Mouse (Mus musculus): ENCODE measurements around the gene Slc43a1. TPM values are rescaled to one million over a fixed set of nuclear protein-coding genes. Genes with fewer than 3 reads are reported as not detected.

The Slc43a1 gene
- polyA plus RNA-seq, 1 experiment from 2014 or later: 1.2 TPM

DNA sequence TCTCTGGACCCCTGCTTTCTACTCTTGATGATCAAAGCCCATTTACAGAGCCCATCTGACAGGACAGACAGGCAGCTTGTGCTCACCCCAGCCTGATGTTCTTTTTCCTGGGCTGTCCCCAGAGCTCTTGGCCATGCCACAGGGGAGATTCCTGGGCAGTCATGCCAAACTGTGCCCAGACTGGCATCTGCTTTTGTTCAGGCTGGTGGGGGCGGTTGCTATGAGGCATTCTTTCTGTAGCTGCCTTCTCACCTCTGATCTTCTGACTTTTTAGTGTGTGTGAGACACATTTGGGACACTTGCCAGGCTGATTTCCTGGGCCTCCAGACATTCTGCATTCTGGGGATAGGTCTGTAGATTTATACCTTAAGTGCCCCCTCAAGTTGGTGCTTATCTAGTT lies 19.9 kb downstream of the Slc43a1 start:
- 90% methylated on average over 1 of the region's 1 CpGs for WGBS
- H3K4me1 ChIP-seq: no peaks in the 10 kb centered on the region
- H3K9ac ChIP-seq: no peak overlapping the region
- H3K27ac ChIP-seq: no peak overlapping the region
- no peaks in the 10 kb centered on the region for H3K9me3 ChIP-seq
- no peak overlapping the region for H3K4me3 ChIP-seq
- ATAC-seq (replicated peaks): no peak
- H3K4me2 ChIP-seq: no peak overlapping the region
- H3K36me3 ChIP-seq (replicated peaks): no peaks in the 10 kb centered on the region
- no peaks in the 10 kb centered on the region for H3K27me3 ChIP-seq (replicated peaks)

DNA sequence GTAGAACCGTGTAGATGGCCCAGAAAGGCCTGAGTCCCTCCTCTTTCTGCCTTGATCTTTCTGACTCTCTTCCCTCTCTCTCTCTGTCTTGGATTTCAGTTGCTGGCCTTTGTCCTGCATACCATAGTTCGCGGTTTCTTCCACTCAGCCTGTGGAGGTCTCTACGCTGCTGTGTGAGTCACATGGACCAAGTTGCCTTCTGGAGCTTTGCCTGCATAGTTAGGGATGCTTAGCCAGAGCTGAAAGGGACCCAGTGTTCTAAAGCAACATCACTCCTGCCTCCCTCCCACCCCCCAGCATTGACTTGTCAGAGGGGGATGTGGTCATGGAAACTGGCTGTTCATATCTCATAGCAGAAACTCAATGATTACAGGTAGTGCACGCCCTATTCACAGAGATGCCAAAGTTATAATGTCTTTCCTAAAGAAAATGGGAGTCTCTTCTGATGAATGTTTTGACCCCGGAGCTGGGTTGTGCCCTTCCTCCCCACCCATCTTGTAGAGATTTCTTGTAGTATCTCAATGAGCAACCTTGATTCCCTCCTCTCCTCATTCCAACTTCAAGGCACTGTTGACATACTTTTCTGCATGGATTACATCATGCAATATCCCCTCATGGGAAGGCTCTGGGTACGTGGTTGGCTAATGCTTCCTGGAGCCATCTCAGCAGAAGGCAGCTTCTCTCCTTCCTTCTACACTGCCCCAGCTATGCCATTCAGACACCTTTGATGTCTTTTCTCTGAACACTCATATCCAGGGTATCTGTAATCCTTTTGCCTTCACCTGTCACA lies 21.5 kb downstream of the Slc43a1 start:
- Histone ChIP-seq H3K36me3 (replicated peaks) (no peaks in the 10 kb centered on the region), H3K9ac (no peak overlapping the region), H3K4me2 (no peak overlapping the region), H3K27ac (no peak overlapping the region), H3K27me3 (replicated peaks) (no peaks in the 10 kb centered on the region), H3K4me3 (no peak overlapping the region), H3K9me3 (no peaks in the 10 kb centered on the region), H3K4me1 (no peaks in the 10 kb centered on the region)
- WGBS: 82% methylated on average over 7 of the region's 7 CpGs
- no peak for ATAC-seq (replicated peaks)

DNA sequence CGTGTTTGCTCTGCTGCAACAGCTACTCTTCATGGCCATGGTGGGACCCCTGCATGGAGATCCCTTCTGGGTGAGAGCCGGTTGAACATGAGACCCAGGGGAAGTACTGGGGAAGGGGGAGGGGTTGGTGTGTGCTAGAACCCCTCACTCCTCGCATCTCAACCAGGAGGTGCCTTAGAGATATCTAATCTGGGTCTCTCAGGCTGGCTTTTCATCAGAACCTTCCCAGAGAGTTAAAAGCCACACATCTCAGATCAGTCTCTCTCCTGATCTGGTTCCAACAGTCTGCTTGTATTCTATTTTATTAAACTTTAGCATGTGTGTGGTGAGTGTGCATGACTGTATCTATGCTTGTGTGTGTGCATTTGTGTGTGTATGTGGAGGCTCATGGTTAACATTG lies 22.8 kb downstream of the Slc43a1 start:
- Histone ChIP-seq H3K9me3 (no peaks in the 10 kb centered on the region), H3K4me2 (no peak overlapping the region), H3K36me3 (replicated peaks) (no peaks in the 10 kb centered on the region), H3K4me1 (peaks cover 8% of the 10 kb centered on the region), H3K9ac (no peak overlapping the region), H3K27me3 (replicated peaks) (peaks cover 11% of the 10 kb centered on the region), H3K27ac (no peak overlapping the region), H3K4me3 (no peak overlapping the region)
- 90% methylated on average over 3 of the region's 3 CpGs for WGBS
- no peak for ATAC-seq (replicated peaks)

DNA sequence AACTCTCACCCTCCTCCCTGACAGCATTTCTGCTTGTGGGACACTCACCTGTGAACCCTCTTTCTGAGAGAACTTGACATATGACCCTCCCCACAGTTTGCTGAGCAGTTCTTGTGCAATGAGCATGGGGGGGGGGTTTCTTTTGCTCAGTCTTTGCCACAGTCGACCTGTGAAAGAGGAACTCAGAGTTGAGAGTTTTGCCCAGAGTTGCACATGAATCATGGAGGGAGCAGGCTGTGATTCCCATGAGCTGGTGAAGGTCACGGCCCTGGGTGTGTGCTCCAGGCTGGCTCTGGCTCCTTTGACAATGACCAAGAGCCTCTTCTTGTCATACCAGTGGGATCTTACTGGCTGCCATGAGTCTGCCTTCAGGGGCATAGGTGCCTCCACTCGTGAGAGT lies 23.6 kb downstream of the Slc43a1 start:
- no peak overlapping the region for H3K9ac ChIP-seq
- no peak overlapping the region for H3K4me3 ChIP-seq
- no peak overlapping the region for H3K27ac ChIP-seq
- ATAC-seq (replicated peaks): no peak
- H3K4me1 ChIP-seq: peaks cover 9% of the 10 kb centered on the region
- peaks cover 15% of the 10 kb centered on the region for H3K27me3 ChIP-seq (replicated peaks)
- no peaks in the 10 kb centered on the region for H3K9me3 ChIP-seq
- H3K36me3 ChIP-seq (replicated peaks): no peaks in the 10 kb centered on the region
- 86% methylated on average over 3 of the region's 3 CpGs for WGBS
- no peak overlapping the region for H3K4me2 ChIP-seq

DNA sequence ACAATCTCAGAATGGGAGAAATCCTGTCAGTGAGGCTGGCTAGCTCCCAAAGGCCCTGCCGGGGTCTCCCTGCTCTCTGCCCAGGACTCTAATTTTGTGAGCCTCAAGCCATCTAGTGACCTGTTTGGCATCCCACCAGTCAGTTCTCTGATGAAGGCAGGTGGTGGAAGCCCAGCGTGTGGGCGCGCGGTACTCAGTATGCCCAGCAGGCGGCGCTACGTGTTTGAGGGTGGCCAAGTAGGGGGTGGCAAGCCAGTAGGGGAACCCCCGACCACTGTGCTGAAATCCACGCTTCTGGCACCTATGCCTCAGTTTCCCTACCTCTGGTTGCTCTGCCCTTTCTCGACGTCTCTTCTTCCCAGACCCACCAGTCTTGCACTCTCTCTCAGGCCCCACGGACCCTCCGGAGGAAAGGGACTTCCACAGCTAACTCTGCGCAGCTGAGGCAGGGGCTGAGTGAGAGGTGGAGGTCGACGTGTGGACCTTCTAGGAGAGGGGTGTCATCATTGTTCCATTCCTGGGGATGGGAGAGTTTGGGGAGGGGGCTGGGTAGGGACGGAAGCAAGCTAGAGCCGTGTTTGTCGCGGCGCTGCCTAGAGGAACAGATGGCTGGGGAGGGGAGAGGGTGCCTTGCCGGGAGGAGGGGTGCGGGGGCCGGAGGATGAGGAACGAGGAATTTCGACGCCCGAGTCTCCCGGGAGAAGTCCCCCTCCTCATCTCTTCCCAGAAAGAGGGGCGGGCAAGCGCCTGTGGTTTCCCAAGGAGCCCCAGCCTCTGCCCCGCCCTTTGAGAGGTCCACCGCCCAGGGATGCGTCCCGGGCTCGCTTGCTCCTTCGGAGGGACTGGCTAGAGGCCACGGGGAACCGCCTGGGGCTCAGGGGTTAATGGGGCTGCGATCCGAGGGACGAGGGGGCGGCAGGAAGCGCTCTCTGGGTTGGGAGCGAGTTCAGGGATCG lies 27.2 kb downstream of the Slc43a1 start:
- under 1% methylated on average over 47 of the region's 47 CpGs for whole genome bisulfite sequencing
- Histone ChIP-seq H3K9me3 (no peaks in the 10 kb centered on the region), H3K36me3 (replicated peaks) (no peaks in the 10 kb centered on the region), H3K4me2 (peak overlapping the region; percentile 79), H3K4me1 (peaks cover 9% of the 10 kb centered on the region), H3K4me3 (peak overlapping the region; percentile 36), H3K9ac (peak overlapping the region; percentile 36; the same call in 1 of the 2 replicates), H3K27me3 (replicated peaks) (peaks cover 41% of the 10 kb centered on the region), H3K27ac (no peak overlapping the region)
- peak; percentile 55 for ATAC-seq (replicated peaks)

DNA sequence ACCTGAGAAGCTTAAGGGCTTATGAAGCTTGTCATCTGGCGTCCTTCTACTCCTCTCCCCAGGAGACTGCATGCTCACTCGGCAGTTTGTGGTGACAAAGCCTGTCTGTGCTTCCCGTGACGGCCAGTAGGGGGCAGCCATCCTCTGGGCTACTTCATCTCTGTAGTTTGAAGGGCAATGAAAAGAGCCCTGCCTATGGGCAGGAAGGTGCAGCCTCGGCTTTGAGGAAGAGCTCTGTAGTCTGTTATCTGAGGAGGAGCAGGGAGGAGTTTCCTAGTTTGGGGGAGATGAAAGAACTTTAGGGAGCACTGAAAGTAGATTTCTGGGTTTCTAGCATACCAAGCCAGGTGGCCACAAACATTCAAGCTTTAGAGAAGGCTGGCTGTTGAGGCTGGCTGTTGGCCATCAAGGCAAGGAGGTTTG lies 29.9 kb downstream of the Slc43a1 start:
- Histone ChIP-seq H3K9ac (no peak overlapping the region), H3K27me3 (replicated peaks) (peaks cover 66% of the 10 kb centered on the region), H3K9me3 (no peaks in the 10 kb centered on the region), H3K4me1 (peaks cover 20% of the 10 kb centered on the region), H3K4me3 (no peak overlapping the region), H3K27ac (no peak overlapping the region), H3K4me2 (no peak overlapping the region), H3K36me3 (replicated peaks) (no peaks in the 10 kb centered on the region)
- no peak for ATAC-seq (replicated peaks)
- 5% methylated on average over 5 of the region's 5 CpGs for WGBS

DNA sequence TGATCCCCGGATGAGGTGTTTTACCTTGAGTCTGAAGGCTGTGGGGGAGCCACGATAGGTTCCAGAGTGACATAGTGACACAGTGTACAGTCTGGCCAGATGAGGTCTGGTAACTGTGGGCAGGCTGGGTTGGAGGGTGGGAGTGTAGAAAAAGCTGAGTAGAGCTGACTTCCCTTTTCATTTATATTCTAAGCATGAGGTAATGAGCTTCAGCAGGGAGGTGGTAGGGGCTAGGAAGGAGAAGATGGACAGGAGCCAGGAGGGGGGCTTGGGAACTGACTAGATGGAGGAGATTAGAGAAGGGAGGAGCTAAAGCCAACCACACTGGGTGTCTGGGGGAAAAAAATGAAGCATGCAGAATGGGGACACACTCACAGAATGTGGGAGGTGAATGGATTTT lies 30.3 kb downstream of the Slc43a1 start:
- H3K9ac ChIP-seq: no peak overlapping the region
- no peak overlapping the region for H3K4me3 ChIP-seq
- H3K4me2 ChIP-seq: no peak overlapping the region
- no peak overlapping the region for H3K27ac ChIP-seq
- H3K27me3 ChIP-seq (replicated peaks): peaks cover 70% of the 10 kb centered on the region
- no peaks in the 10 kb centered on the region for H3K36me3 ChIP-seq (replicated peaks)
- no peaks in the 10 kb centered on the region for H3K9me3 ChIP-seq
- no peak for ATAC-seq (replicated peaks)
- 73% methylated on average over 2 of the region's 2 CpGs for WGBS
- peaks cover 20% of the 10 kb centered on the region for H3K4me1 ChIP-seq

DNA sequence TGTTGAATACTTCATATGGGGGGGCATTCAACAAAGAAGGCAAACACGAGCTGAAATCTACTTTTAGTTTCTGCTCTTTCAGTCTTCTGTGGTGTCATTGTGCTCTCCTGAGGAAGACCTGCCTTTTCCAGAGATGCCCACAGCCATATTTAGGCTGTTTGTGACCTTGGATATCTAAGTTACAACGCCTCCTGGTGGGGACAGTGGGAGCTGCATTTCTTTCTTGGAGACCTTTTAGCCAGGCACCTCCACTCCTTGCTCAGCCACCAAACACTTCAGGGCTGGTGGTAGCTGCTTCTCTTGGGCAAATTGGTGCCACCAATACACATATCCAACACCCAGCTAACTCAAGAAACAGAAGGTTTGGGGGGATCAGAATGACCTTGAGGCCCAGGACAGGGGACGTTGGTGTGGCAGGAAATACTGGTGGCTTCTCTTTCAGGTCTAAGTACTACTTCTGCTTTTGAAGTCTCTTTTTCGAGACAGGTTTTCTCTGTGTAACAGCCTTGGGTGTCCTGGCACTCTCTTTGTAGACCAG lies 32.0 kb downstream of the Slc43a1 start:
- no peak overlapping the region for H3K9ac ChIP-seq
- no peak for ATAC-seq (replicated peaks)
- H3K4me1 ChIP-seq: peaks cover 19% of the 10 kb centered on the region
- no peaks in the 10 kb centered on the region for H3K36me3 ChIP-seq (replicated peaks)
- peaks cover 76% of the 10 kb centered on the region for H3K27me3 ChIP-seq (replicated peaks)
- WGBS: 71% methylated on average over 4 of the region's 4 CpGs
- no peak overlapping the region for H3K4me3 ChIP-seq
- no peaks in the 10 kb centered on the region for H3K9me3 ChIP-seq
- no peak overlapping the region for H3K27ac ChIP-seq
- no peak overlapping the region for H3K4me2 ChIP-seq

DNA sequence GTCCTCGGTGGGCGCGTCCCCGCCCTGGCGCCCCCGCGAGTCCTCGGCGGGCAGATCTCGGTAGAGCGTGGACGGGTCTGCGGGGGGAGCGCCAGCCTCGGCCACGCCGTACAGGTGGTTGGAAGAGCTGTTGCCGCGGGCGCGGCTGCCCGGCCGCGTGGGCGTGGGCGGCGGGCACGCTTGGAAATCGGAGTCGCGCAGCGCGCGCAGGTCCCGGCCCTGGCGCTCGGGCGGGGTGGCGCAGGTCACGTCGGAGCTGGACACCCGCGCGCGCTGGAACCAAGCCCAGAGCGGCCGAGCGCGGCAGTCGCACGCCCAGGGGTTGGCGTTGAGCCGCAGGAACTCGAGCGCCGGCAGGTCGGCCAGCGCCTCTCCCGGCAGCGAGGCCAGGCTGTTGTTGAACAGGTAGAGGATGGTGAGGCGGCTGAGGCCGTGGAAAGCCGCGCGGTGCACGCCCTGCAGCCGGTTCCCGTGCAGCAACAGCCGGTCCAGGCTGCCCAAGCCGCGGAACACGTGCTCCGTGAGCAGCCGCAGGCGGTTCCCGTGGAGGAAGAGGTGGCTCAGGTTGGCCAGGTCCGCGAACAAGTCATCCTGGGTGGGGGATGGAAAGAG lies 33.6 kb downstream of the Slc43a1 start:
- WGBS: under 1% methylated on average over 73 of the region's 78 CpGs
- H3K27ac ChIP-seq: no peak overlapping the region
- ATAC-seq (replicated peaks): peak; percentile 60
- H3K9ac ChIP-seq: peak overlapping the region; percentile 39; the same call in 1 of the 2 replicates
- no peaks in the 10 kb centered on the region for H3K36me3 ChIP-seq (replicated peaks)
- H3K4me3 ChIP-seq: peak overlapping the region; percentile 43
- H3K4me1 ChIP-seq: peaks cover 11% of the 10 kb centered on the region
- H3K4me2 ChIP-seq: peak overlapping the region; percentile 65
- H3K9me3 ChIP-seq: no peaks in the 10 kb centered on the region
- H3K27me3 ChIP-seq (replicated peaks): peaks cover 71% of the 10 kb centered on the region

DNA sequence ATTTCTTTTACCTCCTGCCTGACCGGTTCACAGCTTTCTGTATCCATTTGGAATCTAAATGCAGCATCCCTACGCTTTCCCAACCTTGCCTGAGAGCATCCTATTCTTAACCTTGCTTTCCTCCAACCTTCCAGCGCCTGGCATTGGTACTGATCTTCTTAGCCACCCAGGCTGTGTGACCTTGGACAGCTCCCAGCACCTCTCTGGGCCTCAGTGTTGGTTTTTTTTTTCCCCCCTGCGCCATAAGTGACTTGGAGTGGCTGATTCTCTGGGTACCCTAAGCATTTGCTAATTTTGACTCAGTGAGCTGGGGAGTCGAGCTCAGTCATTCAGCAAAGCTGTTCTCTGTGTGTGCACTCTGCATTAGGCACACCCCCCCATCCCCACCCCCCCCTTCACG lies 37.2 kb downstream of the Slc43a1 start:
- Histone ChIP-seq H3K9me3 (no peaks in the 10 kb centered on the region), H3K4me2 (no peak overlapping the region), H3K4me3 (no peak overlapping the region), H3K36me3 (replicated peaks) (no peaks in the 10 kb centered on the region), H3K27me3 (replicated peaks) (peaks cover 46% of the 10 kb centered on the region), H3K27ac (no peak overlapping the region), H3K4me1 (peaks cover 11% of the 10 kb centered on the region), H3K9ac (no peak overlapping the region)
- no peak for ATAC-seq (replicated peaks)
- 63% methylated on average over 6 of the region's 6 CpGs for WGBS

DNA sequence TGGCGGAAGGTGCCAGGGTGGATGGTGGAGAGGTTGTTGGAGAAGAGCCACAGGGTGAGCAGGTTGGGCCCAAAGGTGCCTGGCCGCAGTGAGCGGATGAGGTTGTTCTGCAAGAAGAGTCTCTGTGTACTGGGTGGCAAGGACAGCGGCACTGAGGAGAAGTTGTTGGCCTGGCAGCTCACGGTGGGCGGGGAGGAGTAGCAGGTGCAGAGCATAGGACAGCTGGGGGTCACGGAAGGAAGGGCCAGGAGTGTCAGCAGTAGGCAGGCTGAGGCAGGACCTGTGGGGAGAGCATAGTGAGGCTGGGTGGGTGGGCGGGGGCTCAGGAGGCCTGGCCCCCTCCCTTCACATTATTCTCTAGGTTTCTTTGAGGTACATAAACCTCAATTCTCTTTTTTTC lies 41.9 kb downstream of the Slc43a1 start:
- peaks cover 16% of the 10 kb centered on the region for H3K4me1 ChIP-seq
- no peak overlapping the region for H3K27ac ChIP-seq
- H3K4me3 ChIP-seq: no peak overlapping the region
- H3K4me2 ChIP-seq: no peak overlapping the region
- no peak for ATAC-seq (replicated peaks)
- 91% methylated on average over 8 of the region's 8 CpGs for WGBS
- no peaks in the 10 kb centered on the region for H3K9me3 ChIP-seq
- no peak overlapping the region for H3K9ac ChIP-seq
- no peaks in the 10 kb centered on the region for H3K36me3 ChIP-seq (replicated peaks)
- H3K27me3 ChIP-seq (replicated peaks): peaks cover 33% of the 10 kb centered on the region

DNA sequence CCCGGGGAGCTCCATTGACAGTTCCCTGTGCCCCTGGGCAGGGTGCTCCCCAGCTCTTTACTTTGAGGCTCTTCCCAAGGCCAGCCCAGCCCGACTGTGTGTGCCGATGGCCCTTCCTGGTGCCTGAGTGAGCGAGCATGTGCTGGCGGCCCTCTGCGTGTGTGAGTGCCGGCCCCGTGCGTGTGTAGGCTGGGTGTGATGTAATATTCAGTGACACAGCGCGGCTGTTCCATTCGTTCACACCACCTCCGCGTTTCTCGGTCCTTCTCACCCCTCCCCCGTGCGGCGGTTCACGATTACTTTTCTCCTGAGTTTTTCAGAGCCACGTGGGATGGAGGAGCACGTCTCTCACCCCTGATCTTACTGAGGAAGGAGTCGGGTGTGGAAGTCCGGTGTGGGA lies 44.0 kb downstream of the Slc43a1 start:
- 10% methylated on average over 23 of the region's 23 CpGs for WGBS
- no peak for ATAC-seq (replicated peaks)
- Histone ChIP-seq H3K27me3 (replicated peaks) (peaks cover 36% of the 10 kb centered on the region), H3K27ac (no peak overlapping the region), H3K9ac (no peak overlapping the region), H3K4me1 (peaks cover 30% of the 10 kb centered on the region), H3K4me2 (peak overlapping the region; percentile 48), H3K4me3 (no peak overlapping the region), H3K36me3 (replicated peaks) (no peaks in the 10 kb centered on the region), H3K9me3 (no peaks in the 10 kb centered on the region)

All from midbrain, embryonic 15.5 days (tissue).